Comparison of ENCODE assay signal across 26 mouse cellular contexts in the genomic region with DNA sequence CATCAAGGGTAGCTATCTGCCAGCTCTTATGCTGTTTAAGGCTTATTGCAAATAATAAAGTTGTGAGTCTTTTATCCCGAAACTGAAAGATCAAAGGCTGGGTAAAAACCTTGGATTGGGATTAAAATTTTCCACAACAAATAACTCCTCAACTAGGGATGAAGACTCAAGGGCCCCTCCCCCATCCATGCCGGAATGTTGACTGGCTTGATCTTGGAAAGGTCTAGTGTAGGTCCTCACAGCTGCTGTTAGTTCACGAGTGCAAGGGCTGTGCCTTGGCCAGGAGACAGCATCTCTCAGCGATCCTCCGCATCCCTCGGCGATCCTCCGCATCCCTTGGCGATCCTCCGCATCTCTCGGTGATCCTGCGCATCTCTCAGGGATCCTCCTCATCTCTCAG.
"Had no signal": no experiment of that assay in that cellular context is flagged by ENCODE, and none has a peak within 500 bp of the region (broad histone marks: within the 10 kb centered on the region; RNA-seq: fewer than 3 reads in every experiment).

No protein-coding gene starts in this region.

- H3K4me1 ChIP-seq: liver, embryonic 15.5 days; lung, embryonic 15.5 days had no signal

- H3K36me3 ChIP-seq: limb, embryonic 10.5 days; limb, embryonic 12.5 days; limb, embryonic 13.5 days; limb, embryonic 15.5 days; liver, embryonic 12.5 days; liver, embryonic 13.5 days; liver, embryonic 15.5 days; lung, embryonic 15.5 days; midbrain, embryonic 10.5 days; midbrain, embryonic 12.5 days; midbrain, embryonic 13.5 days; midbrain, embryonic 15.5 days; neural tube, embryonic 12.5 days had no signal

- H3K9ac ChIP-seq: limb, embryonic 12.5 days; limb, embryonic 13.5 days; limb, embryonic 15.5 days; liver, embryonic 12.5 days; liver, embryonic 13.5 days; liver, embryonic 14.5 days; liver, embryonic 15.5 days; liver, postnatal 0 days; lung, embryonic 14.5 days; lung, embryonic 15.5 days; midbrain, embryonic 12.5 days; midbrain, embryonic 13.5 days; midbrain, embryonic 15.5 days; neural tube, embryonic 12.5 days had no signal

- H3K9me3 ChIP-seq: limb, embryonic 10.5 days; limb, embryonic 12.5 days; limb, embryonic 13.5 days; limb, embryonic 15.5 days; liver, embryonic 12.5 days; liver, embryonic 13.5 days; liver, embryonic 15.5 days; lung, embryonic 15.5 days; midbrain, embryonic 10.5 days; midbrain, embryonic 12.5 days; midbrain, embryonic 13.5 days; midbrain, embryonic 15.5 days; neural tube, embryonic 12.5 days had no signal

- H3K4me3 ChIP-seq: limb, embryonic 10.5 days; limb, embryonic 12.5 days; limb, embryonic 13.5 days; limb, embryonic 15.5 days; liver, embryonic 12.5 days; liver, embryonic 13.5 days; liver, embryonic 15.5 days; lung, embryonic 15.5 days; megakaryocyte, embryonic 14.5 days; midbrain, embryonic 10.5 days; midbrain, embryonic 12.5 days; midbrain, embryonic 13.5 days; midbrain, embryonic 15.5 days; myocyte; neural tube, embryonic 12.5 days had no signal

- H3K27ac ChIP-seq: limb, embryonic 10.5 days; limb, embryonic 12.5 days; limb, embryonic 13.5 days; limb, embryonic 15.5 days; liver, embryonic 12.5 days; liver, embryonic 13.5 days; liver, embryonic 14.5 days; liver, embryonic 15.5 days; lung, embryonic 15.5 days; macrophage; midbrain, embryonic 10.5 days; midbrain, embryonic 12.5 days; midbrain, embryonic 13.5 days; midbrain, embryonic 15.5 days; neural tube, embryonic 12.5 days had no signal

- DNase-seq: left cerebral cortex, postnatal 4 days; liver, embryonic 13.5 days; liver, postnatal 0 days; lung, adult 18-20 months; lung, adult 2 months; lung, embryonic 14.5 days; lung, postnatal 10 days; lung, postnatal 14 days; lung, postnatal 4 days; midbrain, embryonic 14.5 days had no signal
